Mouse (Mus musculus): Measurements from ENCODE around the gene Kalrn. TPM values are rescaled to one million over a fixed set of nuclear protein-coding genes. Genes with fewer than 3 reads are reported as not detected.

Gene Kalrn
- total RNA-seq, 2 experiments from 2014 or later: 478 to 544 TPM

GRCm38 (mm10) chr16:34561734-34562135, 11.6 kb downstream of the Kalrn start:
- no peak for DNase-seq (ENCODE audit: low spot score in 2 of 2)
- intact Hi-C loops (cut with DNase I): loop anchor here (5.0 kb wide), 1 partner anchor 34 kb away; no protein-coding TSS in a partner anchor

- peak; percentile 31 to 88 for DNase-seq (ENCODE audit: low spot score in 2 of 2)
- intact Hi-C loops (cut with DNase I): loop anchor here (5.0 kb wide), 1 partner anchor 34 kb away; no protein-coding TSS in a partner anchor
These were observed 12.5 kb downstream of the Kalrn start for GRCm38 (mm10) chr16:34560814-34561213.

- no peak for DNase-seq (ENCODE audit: low spot score in 2 of 2)
- intact Hi-C loops (cut with DNase I): loop anchor here (5.0 kb wide), 1 partner anchor 33 kb away; no protein-coding TSS in a partner anchor
These were observed 12.9 kb downstream of the Kalrn start for GRCm38 (mm10) chr16:34560411-34560810.

- DNase-seq (ENCODE audit: low spot score in 2 of 2): no peak
- intact Hi-C loops (cut with DNase I): no loop called here
These were observed 15.4 kb downstream of the Kalrn start for GRCm38 (mm10) chr16:34557891-34558290.

- DNase-seq (ENCODE audit: low spot score in 2 of 2): no peak
- intact Hi-C loops (cut with DNase I): no loop called here
These were observed 20.6 kb downstream of the Kalrn start for GRCm38 (mm10) chr16:34552731-34553130.

GRCm38 (mm10) chr16:34549470-34549999, 23.8 kb downstream of the Kalrn start:
- DNase-seq (ENCODE audit: low spot score in 2 of 2): no peak
- intact Hi-C loops (cut with DNase I): no loop called here

GRCm38 (mm10) chr16:34546805-34547509, 26.4 kb downstream of the Kalrn start:
- DNase-seq (ENCODE audit: low spot score in 2 of 2): no peak
- intact Hi-C loops (cut with DNase I): no loop called here

GRCm38 (mm10) chr16:34543754-34544153, 29.6 kb downstream of the Kalrn start:
- DNase-seq (ENCODE audit: low spot score in 2 of 2): no peak

GRCm38 (mm10) chr16:34542341-34542740, 31.0 kb downstream of the Kalrn start:
- no peak for DNase-seq (ENCODE audit: low spot score in 2 of 2)

More at GRCm38 (mm10) chr16:34543754-34544153, 29.6 kb downstream of the Kalrn start:
- intact Hi-C loops (cut with DNase I): no loop called here

GRCm38 (mm10) chr16:34538679-34539185, 34.6 kb downstream of the Kalrn start:
- intact Hi-C loops (cut with DNase I): no loop called here
- DNase-seq (ENCODE audit: low spot score in 2 of 2): no peak

More at GRCm38 (mm10) chr16:34542341-34542740, 31.0 kb downstream of the Kalrn start:
- intact Hi-C loops (cut with DNase I): no loop called here

- intact Hi-C loops (cut with DNase I): no loop called here
- no peak for DNase-seq (ENCODE audit: low spot score in 2 of 2)
These were observed 37.0 kb downstream of the Kalrn start for GRCm38 (mm10) chr16:34536300-34536699.

GRCm38 (mm10) chr16:34535135-34535534, 38.2 kb downstream of the Kalrn start:
- intact Hi-C loops (cut with DNase I): no loop called here
- DNase-seq (ENCODE audit: low spot score in 2 of 2): no peak

GRCm38 (mm10) chr16:34531506-34531905, 41.8 kb downstream of the Kalrn start:
- DNase-seq (ENCODE audit: low spot score in 2 of 2): peak; percentile 63 to 78
- intact Hi-C loops (cut with DNase I): loop anchor here (2.0 to 5.0 kb wide), 2 partner anchors 111 to 169 kb away; no protein-coding TSS in a partner anchor

- intact Hi-C loops (cut with DNase I): loop anchor here (2.0 to 5.0 kb wide), 2 partner anchors 112 to 171 kb away; no protein-coding TSS in a partner anchor
- DNase-seq (ENCODE audit: low spot score in 2 of 2): no peak
These were observed 43.3 kb downstream of the Kalrn start for GRCm38 (mm10) chr16:34530029-34530428.

- no peak for DNase-seq (ENCODE audit: low spot score in 2 of 2)
- intact Hi-C loops (cut with DNase I): loop anchor here (5.0 kb wide), 1 partner anchor 34 kb away; no protein-coding TSS in a partner anchor
These were observed 44.9 kb downstream of the Kalrn start for GRCm38 (mm10) chr16:34528234-34528983.

- no peak for DNase-seq (ENCODE audit: low spot score in 2 of 2)
- intact Hi-C loops (cut with DNase I): loop anchor here (2.0 to 5.0 kb wide), 2 partner anchors 36 to 184 kb away; no protein-coding TSS in a partner anchor
These were observed 47.0 kb downstream of the Kalrn start for GRCm38 (mm10) chr16:34526378-34526777.

- intact Hi-C loops (cut with DNase I): loop anchor here (2.0 to 5.0 kb wide), 4 partner anchors 35 to 183 kb away; no protein-coding TSS in a partner anchor
These were observed 47.5 kb downstream of the Kalrn start for GRCm38 (mm10) chr16:34525866-34526265.

GRCm38 (mm10) chr16:34525205-34525604, 48.1 kb downstream of the Kalrn start:
- peak; percentile 47 to 89 for DNase-seq (ENCODE audit: low spot score in 2 of 2)
- intact Hi-C loops (cut with DNase I): loop anchor here (2.0 to 5.0 kb wide), 3 partner anchors 34 to 56 kb away; no protein-coding TSS in a partner anchor

More at GRCm38 (mm10) chr16:34525866-34526265, 47.5 kb downstream of the Kalrn start:
- peak; percentile 61 to 88 for DNase-seq (ENCODE audit: low spot score in 2 of 2)

GRCm38 (mm10) chr16:34521061-34521460, 52.3 kb downstream of the Kalrn start:
- intact Hi-C loops (cut with DNase I): no loop called here
- DNase-seq (ENCODE audit: low spot score in 2 of 2): no peak
